In the genomic region with DNA sequence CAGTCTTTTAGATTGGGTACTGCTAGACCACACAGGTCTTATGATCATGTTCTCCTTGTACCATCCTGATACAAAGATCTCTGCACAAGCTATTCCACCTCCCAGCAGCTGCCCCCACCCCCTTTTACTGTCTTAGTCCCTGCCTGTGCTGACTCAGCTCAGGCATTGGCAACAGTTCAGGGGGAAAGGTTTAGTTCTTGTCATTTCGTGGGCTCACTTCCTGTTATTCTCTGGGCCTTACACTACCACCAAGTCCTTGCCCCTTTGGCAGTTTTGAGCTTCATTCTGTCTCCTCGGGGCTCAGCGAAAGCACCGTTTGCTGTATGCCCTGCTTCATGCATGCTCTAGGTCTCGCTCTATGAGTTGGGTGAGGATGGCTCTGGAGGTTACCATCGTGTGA, we compare ENCODE assay signal across 16 mouse cellular contexts. TPM values are rescaled to one million over a fixed set of nuclear protein-coding genes. Genes with fewer than 3 reads are reported as not detected.
DNase-seq lines count a peak whose midpoint lies in the region; ATAC-seq and TF ChIP-seq lines count a peak whose summit lies in the region.
"Had no signal": no experiment of that assay in that cellular context is flagged by ENCODE, and none has a peak within 500 bp of the region (broad histone marks: within the 10 kb centered on the region; RNA-seq: fewer than 3 reads in every experiment).

No protein-coding gene starts in this region.

- no peak for TF ChIP-seq POLR2A in spleen, adult 2 months (IDR thresholded peaks at IDR 0.05; ENCODE audit: low read depth, low read length)
- TF ChIP-seq POLR2A in MEL (IDR thresholded peaks at IDR 0.05; ENCODE audit: control insufficient read depth in 1 of 2, insufficient read depth in 1 of 2, low read depth in 1 of 2, low read length in 2 of 2, poor library complexity in 1 of 2): no peak

- no peak for DNase-seq in spleen, adult 2 months (ENCODE audit: low read depth in 1 of 2, low spot score in 2 of 2)
- no peak for DNase-seq in spleen, postnatal 14 days (ENCODE audit: low spot score in 2 of 2)
- DNase-seq in MEL (ENCODE audit: low read depth, low spot score): peak; percentile 77
- peak; percentile 30 for DNase-seq in c-Kit-positive CD71-negative TER-119-negative erythroid progenitor cells, embryonic 14.5 days (ENCODE audit: low read depth)
- no peak for DNase-seq in left cerebral cortex, postnatal 25 days (ENCODE audit: low spot score in 2 of 2)
- DNase-seq in frontal cortex, postnatal 25 days (ENCODE audit: low spot score in 2 of 2): no peak
- DNase-seq in stomach, postnatal 0 days (ENCODE audit: low spot score): no peak
- DNase-seq: heart, postnatal 4 days; kidney, adult 9 months; lung, postnatal 4 days; spleen, adult 18-20 months; thymus, adult 2 months had no signal

- TF ChIP-seq EP300 in MEL (IDR thresholded peaks at IDR 0.05; ENCODE audit: low read depth in 1 of 2, low read length in 2 of 2): no peak
- no peak for TF ChIP-seq EP300 in stomach, postnatal 0 days (optimal IDR thresholded peaks at IDR 0.05)

- H3K36me3 ChIP-seq in spleen, adult 2 months (ENCODE audit: control insufficient read depth, insufficient read depth, low read length): no peaks in the 10 kb centered on the region
- peaks cover 0 to 2% of the 10 kb centered on the region in 2 experiments; a peak in 2 of 4 replicates for H3K36me3 ChIP-seq in MEL (ENCODE audit: control insufficient read depth in 1 of 2, insufficient read depth in 2 of 2, low read length in 2 of 2)
- no peaks in the 10 kb centered on the region for H3K36me3 ChIP-seq in stomach, postnatal 0 days (ENCODE audit: control insufficient read depth, insufficient read depth, low read length)
- H3K36me3 ChIP-seq: liver, embryonic 12.5 days had no signal

- no peak overlapping the region for H3K4me3 ChIP-seq in spleen, adult 2 months (ENCODE audit: extremely low read depth, insufficient read depth, insufficient read length)
- no peak overlapping the region for H3K4me3 ChIP-seq in MEL (ENCODE audit: control insufficient read depth in 1 of 2, insufficient read depth in 1 of 2, low read depth in 2 of 2, low read length in 2 of 2)
- no peak overlapping the region for H3K4me3 ChIP-seq in stomach, postnatal 0 days (ENCODE audit: low read depth, low read length)
- H3K4me3 ChIP-seq: left cerebral cortex, adult 2 months; liver, embryonic 12.5 days; myocyte had no signal

- peaks cover 5% of the 10 kb centered on the region; the same call in 1 of the 2 replicates for H3K4me1 ChIP-seq in spleen, adult 2 months (ENCODE audit: control insufficient read depth, insufficient read depth, insufficient read length)
- peaks cover 0 to 6% of the 10 kb centered on the region in 2 experiments; a peak in 2 of 4 replicates for H3K4me1 ChIP-seq in MEL (ENCODE audit: control insufficient read depth in 1 of 2, insufficient read depth in 2 of 2, low read length in 2 of 2)
- H3K4me1 ChIP-seq in stomach, postnatal 0 days (replicated peaks; ENCODE audit: control insufficient read depth, insufficient read depth): no peaks in the 10 kb centered on the region

- WGBS in spleen, adult 2 months: 34% methylated on average over 6 of the region's 6 CpGs
- 65% methylated on average over 6 of the region's 6 CpGs for WGBS in stomach, postnatal 0 days

- no peaks in the 10 kb centered on the region for H3K79me2 ChIP-seq in MEL (ENCODE audit: control insufficient read depth, insufficient read depth, low read length, poor library complexity)

- H3K27me3 ChIP-seq in spleen, adult 2 months (ENCODE audit: control insufficient read depth, insufficient read depth, low read length): no peaks in the 10 kb centered on the region
- H3K27me3 ChIP-seq in MEL (ENCODE audit: control insufficient read depth in 1 of 2, insufficient read depth in 2 of 2, low read length in 2 of 2): 0 out of 4 replicates have a peak, but pooled peaks cover 0 to 2% of the 10 kb centered on the region in 2 experiments
- no peaks in the 10 kb centered on the region for H3K27me3 ChIP-seq in stomach, postnatal 0 days (ENCODE audit: control insufficient read depth, insufficient read depth, low read length)
- H3K27me3 ChIP-seq: liver, embryonic 12.5 days had no signal

- no peak for TF ChIP-seq CTCF in spleen, adult 2 months (IDR thresholded peaks at IDR 0.05; ENCODE audit: extremely low read depth, insufficient read depth, insufficient read length, insufficient replicate concordance)
- no peak for TF ChIP-seq CTCF in MEL (IDR thresholded peaks at IDR 0.05 in 2 of 3, conservative IDR thresholded peaks at IDR 0.05 in 1 of 3; ENCODE audit: control insufficient read depth in 1 of 3, insufficient read depth in 1 of 3, low read depth in 2 of 3, low read length in 3 of 3, poor library complexity in 1 of 3, severe bottlenecking in 1 of 3)
- no peak for TF ChIP-seq CTCF in stomach, postnatal 0 days (IDR thresholded peaks at IDR 0.05; ENCODE audit: low read depth)

- H3K27ac ChIP-seq in spleen, adult 2 months (ENCODE audit: insufficient read depth, low read length): 0 out of 2 replicates have a peak overlapping the region, but pooled peaks have one; percentile 22
- no peak overlapping the region for H3K27ac ChIP-seq in MEL (ENCODE audit: control insufficient read depth, low read depth, low read length)
- no peak overlapping the region for H3K27ac ChIP-seq in stomach, postnatal 0 days (replicated peaks)
- H3K27ac ChIP-seq: left cerebral cortex, adult 2 months; liver, embryonic 12.5 days had no signal

- ATAC-seq in neutrophil, adult 5-6 weeks (ENCODE audit: extremely low read depth, insufficient number of reproducible peaks, low FRiP score, poor library complexity, severe bottlenecking): peak; percentile 41
- ATAC-seq in stomach, postnatal 0 days (ENCODE audit: low FRiP score, low TSS enrichment): no peak
- ATAC-seq: liver, embryonic 12.5 days had no signal

- no peak overlapping the region for H3K4me2 ChIP-seq in stomach, postnatal 0 days (replicated peaks; ENCODE audit: low read depth)
- H3K4me2 ChIP-seq: liver, embryonic 12.5 days had no signal

- H3K9me3 ChIP-seq in MEL (replicated peaks; ENCODE audit: insufficient read depth, low read length): no peaks in the 10 kb centered on the region
- no peaks in the 10 kb centered on the region for H3K9me3 ChIP-seq in stomach, postnatal 0 days (ENCODE audit: control insufficient read depth, low read length)
- H3K9me3 ChIP-seq: liver, embryonic 12.5 days had no signal

- no peak for TF ChIP-seq RAD21 in MEL (IDR thresholded peaks at IDR 0.05; ENCODE audit: low read depth, low read length)

- intact Hi-C loops in left cerebral cortex, postnatal 25 days (cut with DNase I): no loop called here

- H3K9ac ChIP-seq in MEL (ENCODE audit: control insufficient read depth, low read depth, low read length, poor library complexity, severe bottlenecking): no peak overlapping the region
- no peak overlapping the region for H3K9ac ChIP-seq in stomach, postnatal 0 days (ENCODE audit: low read length)
- H3K9ac ChIP-seq: liver, embryonic 12.5 days had no signal

TF ChIP-seq in MEL, 35 proteins besides CTCF, POLR2A, EP300 and RAD21:
- TF ChIP-seq MAFK (IDR thresholded peaks at IDR 0.05; ENCODE audit: borderline replicate concordance, low read depth, low read length) (peak; percentile 68; the same call in 1 of the 2 replicates), UBTF (IDR thresholded peaks at IDR 0.05; ENCODE audit: borderline replicate concordance, insufficient read depth, low read depth, low read length) (no peak)
TF ChIP-seq in MEL: peak in this region for 1.

RNA-seq across cellular contexts. Expression of a gene that starts 48.4 kb away (rescaled TPM):
- polyA plus RNA-seq in spleen, adult 2 months (2012; rRNA removed): 567 and 602 TPM in 2 replicates
- total RNA-seq in MEL (2012; rRNA removed): 54.0 and 56.3 TPM in 2 replicates
- 100 to 1,000 TPM; 101 to 312 TPM for polyA plus RNA-seq in MEL (2012; ENCODE audit: insufficient read depth in 1 of 2, insufficient read length in 2 of 2, low read depth in 1 of 2, low replicate concordance in 2 of 2, missing spikeins in 1 of 2)
- total RNA-seq in neutrophil, adult 5-6 weeks (2017): 993 and 1,047 TPM in 2 replicates
- total RNA-seq in left cerebral cortex, postnatal 25 days (2021): 100 to 1,000 TPM; 746 to 815 TPM
- 1,381 and 1,408 TPM in 2 replicates for polyA plus RNA-seq in stomach, postnatal 0 days (2015; fragmentation: Nextera tagmentation; extraction: Ambion mirVana)

Comparison
In these comparisons a context has a peak if more than half of its experiments do, and no peak if none do; other contexts are left out.
1. DNase-seq: peak in MEL (single experiment) and c-Kit-positive CD71-negative TER-119-negative erythroid progenitor cells, embryonic 14.5 days (single experiment); none in spleen, adult 2 months (0 of 2), spleen, postnatal 14 days (0 of 2), left cerebral cortex, postnatal 25 days (0 of 2), frontal cortex, postnatal 25 days (0 of 2) and stomach, postnatal 0 days (single experiment).
2. RNA of a gene that starts 48.4 kb away (total RNA-seq): 993 to 1,047 TPM in neutrophil, adult 5-6 weeks and 746 to 815 TPM in left cerebral cortex, postnatal 25 days; 54.0 to 56.3 TPM in MEL; every median in the first group is over 10 times any median in the second.